Mouse (Mus musculus): ENCODE data around the gene Fam161a.

Fam161a gene

GRCm38 (mm10) chr11:23007481-23008180 is at the start of gene Fam161a:
Fam161a (plus strand) TSS chr11:23007531.
- in situ Hi-C loops (cut with MboI; ENCODE audit: unreplicated experiment in 2 of 2) = loop anchor here in 1 of 2 experiments (25.0 kb wide), 1 partner anchor 955 kb away; no protein-coding TSS in a partner anchor

GRCm38 (mm10) chr11:22957791-22958374 is 49.4 kb upstream of the Fam161a start:
- in situ Hi-C loops (cut with MboI; ENCODE audit: unreplicated experiment in 2 of 2) = loop anchor here (5.0 to 10.0 kb wide), 7 partner anchors 96 to 731 kb away; partner anchors contain the start of gene B3gnt2 (in 1 of the 2)

DNA sequence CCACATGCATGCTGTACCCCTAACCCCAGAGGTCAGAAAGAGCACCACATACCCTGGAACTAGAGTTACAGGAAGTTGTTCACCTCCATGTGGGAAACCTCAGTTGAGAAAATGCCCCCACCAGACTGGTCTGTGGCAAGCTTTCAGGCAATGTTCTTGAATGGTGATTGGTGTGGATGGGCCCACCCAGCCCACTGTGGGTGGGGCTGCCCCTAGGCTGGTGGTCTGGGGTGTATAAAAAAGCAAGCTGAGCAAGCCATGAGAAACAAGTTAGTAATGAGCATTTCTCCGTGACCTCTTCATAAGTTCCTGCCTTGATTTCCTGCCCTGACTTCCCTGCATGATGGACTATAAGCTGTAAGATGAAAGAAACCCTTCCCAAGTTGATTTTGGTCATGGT is 45.2 kb upstream of the Fam161a start:
- in situ Hi-C loops (cut with MboI; ENCODE audit: unreplicated experiment in 2 of 2) = no loop called here

GRCm38 (mm10) chr11:22964401-22964800 is 42.9 kb upstream of the Fam161a start:
- in situ Hi-C loops (cut with MboI; ENCODE audit: unreplicated experiment in 2 of 2) = no loop called here

DNA sequence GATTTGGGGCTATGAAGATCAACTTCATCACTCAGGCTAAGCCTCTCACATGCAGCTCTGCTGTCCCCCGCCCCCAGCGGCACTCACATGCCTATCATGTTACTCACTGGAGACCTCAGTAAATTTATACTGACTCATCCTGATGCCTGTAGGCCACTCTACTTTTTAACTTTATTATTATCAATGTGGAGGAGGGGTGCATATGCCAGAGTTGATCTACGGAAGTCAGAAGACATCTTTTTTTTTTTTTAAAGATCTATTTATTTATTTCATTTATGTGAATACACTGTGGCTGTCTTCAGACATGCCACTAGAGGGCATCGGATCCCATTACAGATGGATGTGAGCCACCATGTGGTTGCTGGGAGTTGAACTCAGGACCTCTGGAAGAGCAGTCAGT is 41.8 kb upstream of the Fam161a start:
- in situ Hi-C loops (cut with MboI; ENCODE audit: unreplicated experiment in 2 of 2) = no loop called here

GRCm38 (mm10) chr11:22969486-22969885 is 37.8 kb upstream of the Fam161a start:
- in situ Hi-C loops (cut with MboI; ENCODE audit: unreplicated experiment in 2 of 2) = no loop called here

DNA sequence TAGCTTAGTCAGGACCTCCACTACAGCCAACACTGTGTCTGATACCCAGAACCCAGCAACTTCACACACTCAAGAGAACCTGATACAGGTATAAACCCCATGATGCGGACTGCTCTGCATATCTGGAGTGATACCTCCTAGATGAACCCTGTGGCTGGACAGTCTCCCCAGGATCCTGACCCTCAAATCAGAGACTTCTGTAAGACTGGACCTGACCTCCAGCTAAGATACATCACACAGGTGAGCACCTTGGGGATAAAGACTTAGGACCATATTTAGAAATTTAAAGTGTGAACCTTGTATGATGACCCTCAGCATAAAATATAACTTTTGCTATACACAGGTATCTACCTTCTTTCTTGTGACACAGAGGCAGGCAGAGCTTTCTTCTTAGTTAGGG is 36.8 kb upstream of the Fam161a start:
- in situ Hi-C loops (cut with MboI; ENCODE audit: unreplicated experiment in 2 of 2) = no loop called here

DNA sequence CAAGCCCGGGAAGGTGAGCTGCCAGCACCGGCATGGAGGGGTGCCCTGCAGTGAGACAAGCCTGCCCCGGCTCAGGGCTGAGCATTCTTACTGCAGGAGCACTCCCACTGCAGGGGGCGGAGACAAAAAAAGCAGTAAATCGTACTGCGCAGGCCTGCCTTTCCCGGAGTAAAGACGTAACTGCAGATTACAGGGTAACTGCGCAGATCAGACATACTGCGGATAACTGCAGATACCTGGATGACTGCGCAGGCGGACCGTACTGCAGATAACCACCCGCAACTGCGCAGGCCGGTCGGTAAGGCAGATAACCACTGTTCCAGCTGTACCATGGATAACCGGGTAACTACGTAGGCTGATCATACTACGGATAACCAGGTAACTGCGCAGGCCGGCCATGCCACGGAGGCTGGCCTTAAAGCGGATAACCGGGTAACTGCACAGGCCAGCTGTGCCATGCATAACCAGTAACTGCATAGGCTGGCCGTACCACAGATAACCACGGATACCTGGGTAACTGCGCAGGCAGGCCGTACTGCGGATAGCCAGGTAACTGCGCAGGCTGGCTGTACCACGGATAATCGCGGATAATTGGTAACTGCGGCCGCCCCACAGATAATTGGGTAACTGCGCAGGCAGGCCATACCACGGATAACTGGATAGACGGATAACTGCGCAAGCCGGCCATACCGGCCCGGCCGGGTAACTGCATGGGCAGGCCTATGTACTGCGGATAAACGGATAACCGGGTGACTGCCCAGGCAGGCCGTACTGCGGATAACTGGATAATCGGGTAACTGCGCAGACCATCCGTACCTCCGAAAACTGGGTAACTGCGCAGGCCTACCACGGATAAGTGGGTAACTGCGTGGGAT is 35.3 kb upstream of the Fam161a start, which contains the start of gene Zrsr1:
Gene Zrsr1, plus strand, starts transcription at position 171 of the 875 bp plus-strand sequence.
- in situ Hi-C loops (cut with MboI; ENCODE audit: unreplicated experiment in 2 of 2) = no loop called here

- in situ Hi-C loops (cut with MboI; ENCODE audit: unreplicated experiment in 2 of 2) = no loop called here
These were observed 34.4 kb upstream of the Fam161a start for GRCm38 (mm10) chr11:22972746-22973526.

DNA sequence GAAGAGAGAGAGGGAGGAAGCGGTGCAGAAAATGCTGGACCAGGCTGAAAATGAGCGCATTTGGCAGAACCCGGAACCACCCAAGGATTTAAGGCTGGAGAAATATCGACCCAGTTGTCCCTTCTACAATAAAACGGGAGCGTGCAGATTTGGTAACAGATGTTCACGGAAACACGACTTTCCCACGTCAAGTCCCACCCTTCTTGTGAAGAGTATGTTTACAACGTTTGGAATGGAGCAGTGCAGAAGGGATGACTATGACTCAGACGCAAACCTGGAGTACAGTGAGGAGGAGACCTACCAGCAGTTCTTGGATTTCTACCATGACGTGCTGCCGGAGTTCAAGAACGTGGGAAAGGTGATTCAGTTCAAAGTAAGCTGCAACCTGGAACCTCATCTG is 33.7 kb upstream of the Fam161a start:
- in situ Hi-C loops (cut with MboI; ENCODE audit: unreplicated experiment in 2 of 2) = no loop called here

DNA sequence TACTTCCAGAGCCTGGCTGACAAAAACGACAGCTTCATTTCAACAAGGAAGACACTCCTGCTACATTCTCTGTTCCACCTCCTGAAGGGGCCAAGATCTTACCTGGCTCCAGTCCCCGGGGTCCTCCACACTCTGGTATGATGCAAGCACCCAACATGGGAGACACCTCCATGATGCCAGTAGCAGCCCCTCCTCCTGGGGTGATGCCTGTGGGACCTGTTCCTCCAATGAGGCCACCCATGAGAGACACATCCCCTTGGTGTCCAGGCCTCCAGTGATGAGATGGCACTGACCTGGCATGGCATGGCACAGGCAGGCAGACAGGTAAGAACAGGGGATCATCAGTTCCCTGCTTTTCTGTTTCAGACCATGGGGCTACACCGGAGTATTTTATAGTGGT is 29.1 kb upstream of the Fam161a start:
- in situ Hi-C loops (cut with MboI; ENCODE audit: unreplicated experiment in 2 of 2) = loop anchor here (25.0 kb wide), 5 partner anchors 434 to 1416 kb away; partner anchors contain the start of genes Mdh1 (in 1 of the 2), Pex13 (in 1 of the 2), Pus10 (in 1 of the 2) and Wdpcp (in 1 of the 2)

- in situ Hi-C loops (cut with MboI; ENCODE audit: unreplicated experiment in 2 of 2) = loop anchor here (25.0 kb wide), 5 partner anchors 434 to 1416 kb away; partner anchors contain the start of genes Mdh1 (in 1 of the 2), Pex13 (in 1 of the 2), Pus10 (in 1 of the 2) and Wdpcp (in 1 of the 2)
These were observed 28.6 kb upstream of the Fam161a start for GRCm38 (mm10) chr11:22978711-22979110.

GRCm38 (mm10) chr11:22979221-22979620 is 28.1 kb upstream of the Fam161a start:
- in situ Hi-C loops (cut with MboI; ENCODE audit: unreplicated experiment in 2 of 2) = loop anchor here (25.0 kb wide), 5 partner anchors 433 to 1417 kb away; partner anchors contain the start of genes Mdh1 (in 1 of the 2), Pex13 (in 1 of the 2), Pus10 (in 1 of the 2) and Wdpcp (in 1 of the 2)

DNA sequence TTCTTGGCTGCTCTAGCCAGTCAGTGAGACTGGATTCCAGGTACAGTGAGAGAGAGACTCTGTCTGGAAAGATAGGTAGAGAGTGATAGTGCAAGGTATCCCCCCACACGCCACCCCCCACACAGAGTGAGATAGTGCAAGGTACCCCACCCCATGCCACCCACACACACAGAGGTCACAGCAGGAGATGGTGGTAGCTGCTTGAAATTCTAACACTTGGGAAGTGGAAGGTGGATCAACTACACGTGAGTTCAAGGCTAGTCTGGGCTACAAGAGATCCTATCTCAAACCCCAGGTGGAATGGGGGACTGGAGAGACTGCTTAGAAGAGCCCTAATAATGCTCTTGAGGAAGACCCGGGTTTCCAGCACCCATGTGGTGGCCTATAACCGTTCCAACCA is 26.3 kb upstream of the Fam161a start:
- in situ Hi-C loops (cut with MboI; ENCODE audit: unreplicated experiment in 2 of 2) = loop anchor here (25.0 kb wide), 5 partner anchors 431 to 1419 kb away; partner anchors contain the start of genes Mdh1 (in 1 of the 2), Pex13 (in 1 of the 2), Pus10 (in 1 of the 2) and Wdpcp (in 1 of the 2)

GRCm38 (mm10) chr11:22981543-22981950 is 25.8 kb upstream of the Fam161a start:
- in situ Hi-C loops (cut with MboI; ENCODE audit: unreplicated experiment in 2 of 2) = loop anchor here (25.0 kb wide), 5 partner anchors 431 to 1419 kb away; partner anchors contain the start of genes Mdh1 (in 1 of the 2), Pex13 (in 1 of the 2), Pus10 (in 1 of the 2) and Wdpcp (in 1 of the 2)

DNA sequence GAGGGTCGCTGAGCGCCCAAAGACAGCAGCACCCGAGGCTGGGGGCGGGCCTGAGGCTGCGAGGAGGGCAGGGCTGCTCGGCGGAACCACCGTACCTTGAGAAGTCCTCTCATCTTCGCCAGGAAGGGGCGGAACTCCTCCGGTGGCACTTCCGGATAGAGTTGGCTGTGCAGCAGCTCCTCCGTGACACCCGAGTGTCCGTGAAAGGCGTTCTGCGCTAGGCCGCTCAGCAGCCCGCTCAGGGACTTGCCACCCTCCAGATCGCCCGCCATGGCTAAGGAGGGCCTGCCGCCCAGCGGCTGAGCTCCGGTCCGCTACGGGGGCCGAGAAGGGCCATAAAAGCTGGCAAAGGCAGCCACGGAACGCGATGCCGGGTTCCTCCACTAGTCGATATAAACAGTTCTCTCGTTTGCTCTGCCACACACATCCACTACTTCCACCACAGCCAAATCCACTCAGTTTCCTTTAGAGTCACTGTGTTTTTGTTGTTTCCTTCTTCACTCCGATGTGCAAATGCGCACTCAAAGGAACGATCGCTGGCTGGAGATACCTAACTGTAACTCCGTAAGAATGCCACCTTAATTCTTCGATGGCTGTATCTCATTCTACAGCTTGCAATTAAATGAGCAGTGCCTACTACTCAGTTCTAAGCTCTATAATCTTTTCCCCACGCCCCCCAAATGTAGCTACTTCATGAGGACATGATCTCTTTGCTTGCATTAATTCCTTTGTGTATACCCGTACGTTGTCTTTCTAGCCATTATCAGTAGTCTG is 25.2 kb upstream of the Fam161a start, which contains the start of the genes Gm28048 and Commd1:
Gene Gm28048, minus strand, starts transcription at position 107 of the 774 bp plus-strand sequence.
Gene Commd1, minus strand, starts transcription at position 399 of the 774 bp plus-strand sequence.
- in situ Hi-C loops (cut with MboI; ENCODE audit: unreplicated experiment in 2 of 2) = loop anchor here (25.0 kb wide), 5 partner anchors 430 to 1420 kb away; partner anchors contain the start of genes Mdh1 (in 1 of the 2), Pex13 (in 1 of the 2), Pus10 (in 1 of the 2) and Wdpcp (in 1 of the 2)

DNA sequence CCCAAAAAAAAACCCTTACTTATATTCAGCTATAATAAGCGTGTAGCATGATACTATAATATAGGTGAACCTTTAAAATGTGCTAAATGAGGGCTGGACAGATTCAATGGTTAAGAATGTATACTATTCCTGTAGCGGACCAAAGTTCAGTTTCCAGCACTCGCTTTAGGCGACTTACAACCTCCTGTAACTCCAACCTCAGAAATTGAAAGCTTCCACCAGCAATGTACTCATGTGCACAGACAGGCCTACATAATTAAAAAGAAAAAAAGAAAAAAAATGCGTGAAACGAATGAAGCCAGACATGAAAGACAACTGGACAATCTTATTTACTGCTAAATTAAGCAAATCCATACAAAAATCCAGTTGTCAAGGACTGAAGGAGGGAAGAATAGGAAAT is 24.5 kb upstream of the Fam161a start:
- in situ Hi-C loops (cut with MboI; ENCODE audit: unreplicated experiment in 2 of 2) = loop anchor here (25.0 kb wide), 5 partner anchors 429 to 1421 kb away; partner anchors contain the start of genes Mdh1 (in 1 of the 2), Pex13 (in 1 of the 2), Pus10 (in 1 of the 2) and Wdpcp (in 1 of the 2)

- in situ Hi-C loops (cut with MboI; ENCODE audit: unreplicated experiment in 2 of 2) = loop anchor here (5.0 to 25.0 kb wide), 7 partner anchors 287 to 1423 kb away; partner anchors contain the start of genes Mdh1 (in 1 of the 2), Pex13 (in 1 of the 2), Pus10 (in 1 of the 2) and Wdpcp (in 1 of the 2)
These were observed 21.8 kb upstream of the Fam161a start for GRCm38 (mm10) chr11:22985510-22985909.

All from v-Abl transformed pro-B cells (cell line).